Mouse (Mus musculus): Measurements from ENCODE around the gene Casp3. TPM values are rescaled to one million over a fixed set of nuclear protein-coding genes. Genes with fewer than 3 reads are reported as not detected.

Gene Casp3
- polyA plus RNA-seq, 1 experiment from 2014 or later, result 208 TPM

- no peak for ATAC-seq
- Histone ChIP-seq H3K27me3 (no peaks in the 10 kb centered on the region), H3K9ac (no peak overlapping the region), H3K36me3 (ENCODE audit: poor library complexity, severe bottlenecking) (peaks cover 4% of the 10 kb centered on the region; the same call in 1 of the 2 replicates), H3K4me2 (no peak overlapping the region), H3K4me1 (no peaks in the 10 kb centered on the region), H3K4me3 (no peak overlapping the region), H3K9me3 (replicated peaks) (no peaks in the 10 kb centered on the region), H3K27ac (no peak overlapping the region)
- 85% methylated on average over 8 of the region's 8 CpGs for WGBS
Measured at GRCm38 (mm10) chr8:46593067-46593466, 24.0 kb upstream of the Casp3 start.

DNA sequence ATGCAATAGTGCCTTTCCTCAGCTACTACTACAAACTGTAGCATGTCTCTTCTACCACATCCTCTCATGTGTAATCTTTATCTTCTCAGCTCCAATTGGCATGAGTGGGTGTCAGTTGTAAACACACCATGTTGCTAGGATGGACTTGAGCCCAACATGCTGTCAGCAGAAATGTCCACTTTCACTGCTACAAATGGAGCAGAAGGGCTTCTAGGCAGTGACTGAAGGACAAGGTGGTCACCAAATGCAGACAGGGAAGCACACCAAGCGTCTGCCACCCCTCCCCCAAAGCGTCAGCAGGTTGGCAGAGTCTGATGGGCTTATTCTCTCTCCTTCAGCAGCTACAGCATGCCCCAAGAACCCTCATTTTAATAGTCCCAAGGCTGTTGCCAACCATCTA lies 23.3 kb upstream of the Casp3 start:
- H3K36me3 ChIP-seq (ENCODE audit: poor library complexity, severe bottlenecking), result peaks cover 4% of the 10 kb centered on the region; the same call in 1 of the 2 replicates
- WGBS, result 74% methylated on average over 2 of the region's 2 CpGs
- no peaks in the 10 kb centered on the region for H3K4me1 ChIP-seq
- H3K27ac ChIP-seq, result no peak overlapping the region
- no peak overlapping the region for H3K9ac ChIP-seq
- H3K27me3 ChIP-seq, result no peaks in the 10 kb centered on the region
- no peak overlapping the region for H3K4me2 ChIP-seq
- ATAC-seq, result no peak
- no peak overlapping the region for H3K4me3 ChIP-seq
- H3K9me3 ChIP-seq (replicated peaks), result no peaks in the 10 kb centered on the region

GRCm38 (mm10) chr8:46595593-46595992 lies 21.5 kb upstream of the Casp3 start:
- 91% methylated on average over 2 of the region's 2 CpGs for WGBS
- no peaks in the 10 kb centered on the region for H3K27me3 ChIP-seq
- no peak overlapping the region for H3K9ac ChIP-seq
- no peak overlapping the region for H3K4me2 ChIP-seq
- H3K4me3 ChIP-seq, result no peak overlapping the region
- ATAC-seq, result no peak
- no peaks in the 10 kb centered on the region for H3K4me1 ChIP-seq
- H3K9me3 ChIP-seq (replicated peaks), result no peaks in the 10 kb centered on the region
- H3K36me3 ChIP-seq (ENCODE audit: poor library complexity, severe bottlenecking), result peaks cover 4% of the 10 kb centered on the region; the same call in 1 of the 2 replicates
- H3K27ac ChIP-seq, result no peak overlapping the region

DNA sequence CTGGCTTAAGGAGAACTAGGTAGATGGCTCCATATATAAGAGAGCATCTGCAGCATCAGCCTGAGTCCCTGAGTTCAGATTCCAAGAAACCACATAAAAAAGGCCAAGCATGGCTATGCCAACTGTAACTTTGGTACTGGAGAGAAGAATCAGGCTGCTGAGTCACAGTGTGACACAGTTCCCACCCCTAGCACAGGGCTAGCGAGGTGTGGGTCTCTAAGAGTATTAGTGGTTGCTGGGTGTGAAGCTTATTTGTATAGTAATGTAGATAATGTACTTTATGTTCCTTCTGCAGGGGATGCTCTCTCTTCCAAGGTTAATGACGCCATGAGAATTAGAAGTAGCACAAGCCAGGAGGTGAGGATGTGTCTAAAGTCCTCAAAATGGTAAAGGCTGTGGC lies 20.6 kb upstream of the Casp3 start:
- H3K9ac ChIP-seq, result no peak overlapping the region
- H3K4me3 ChIP-seq, result no peak overlapping the region
- 86% methylated on average over 2 of the region's 2 CpGs for WGBS

GRCm38 (mm10) chr8:46597411-46597810 lies 19.7 kb upstream of the Casp3 start:
- H3K27me3 ChIP-seq, result no peaks in the 10 kb centered on the region
- H3K4me2 ChIP-seq, result no peak overlapping the region
- H3K4me1 ChIP-seq, result no peaks in the 10 kb centered on the region
- peaks cover 4% of the 10 kb centered on the region; the same call in 1 of the 2 replicates for H3K36me3 ChIP-seq (ENCODE audit: poor library complexity, severe bottlenecking)
- no peak overlapping the region for H3K4me3 ChIP-seq
- H3K9ac ChIP-seq, result no peak overlapping the region
- no peak for ATAC-seq
- 88% methylated on average over 2 of the region's 2 CpGs for WGBS
- no peak overlapping the region for H3K27ac ChIP-seq
- H3K9me3 ChIP-seq (replicated peaks), result no peaks in the 10 kb centered on the region

More for the DNA sequence above, 20.6 kb upstream of the Casp3 start:
- H3K27ac ChIP-seq, result no peak overlapping the region
- H3K4me1 ChIP-seq, result no peaks in the 10 kb centered on the region
- no peaks in the 10 kb centered on the region for H3K9me3 ChIP-seq (replicated peaks)
- H3K36me3 ChIP-seq (ENCODE audit: poor library complexity, severe bottlenecking), result peaks cover 4% of the 10 kb centered on the region; the same call in 1 of the 2 replicates
- ATAC-seq, result no peak
- H3K27me3 ChIP-seq, result no peaks in the 10 kb centered on the region
- H3K4me2 ChIP-seq, result no peak overlapping the region

GRCm38 (mm10) chr8:46598114-46598513 lies 19.0 kb upstream of the Casp3 start:
- H3K4me1 ChIP-seq, result no peaks in the 10 kb centered on the region
- no peak for ATAC-seq
- H3K9me3 ChIP-seq (replicated peaks), result no peaks in the 10 kb centered on the region
- no peak overlapping the region for H3K9ac ChIP-seq
- no peaks in the 10 kb centered on the region for H3K27me3 ChIP-seq
- no peak overlapping the region for H3K27ac ChIP-seq
- no peak overlapping the region for H3K4me2 ChIP-seq
- peaks cover 4% of the 10 kb centered on the region; the same call in 1 of the 2 replicates for H3K36me3 ChIP-seq (ENCODE audit: poor library complexity, severe bottlenecking)
- WGBS, result 97% methylated on average over 2 of the region's 2 CpGs
- no peak overlapping the region for H3K4me3 ChIP-seq

DNA sequence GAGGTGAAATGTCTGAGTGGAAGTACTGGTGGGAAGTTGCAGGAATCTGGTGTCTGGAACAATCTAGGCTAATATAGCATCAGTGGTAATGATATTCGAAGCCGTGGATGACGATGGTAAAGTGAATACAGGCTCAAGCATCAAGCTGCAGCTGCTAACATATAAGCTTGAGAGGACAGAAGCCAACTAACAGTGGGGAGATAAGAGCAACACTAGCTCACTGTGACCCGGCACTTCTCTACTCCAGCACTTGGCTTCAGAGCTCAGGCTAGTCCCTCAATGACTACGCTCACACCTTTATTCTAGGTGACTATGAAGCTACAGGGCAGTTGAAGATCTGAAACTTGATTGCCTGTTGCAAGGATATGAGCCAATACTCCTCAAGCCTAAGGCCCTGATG lies 18.3 kb upstream of the Casp3 start:
- Histone ChIP-seq H3K4me2 (no peak overlapping the region), H3K9me3 (replicated peaks) (no peaks in the 10 kb centered on the region), H3K27me3 (no peaks in the 10 kb centered on the region), H3K4me3 (no peak overlapping the region), H3K27ac (no peak overlapping the region), H3K4me1 (no peaks in the 10 kb centered on the region), H3K36me3 (ENCODE audit: poor library complexity, severe bottlenecking) (peaks cover 4% of the 10 kb centered on the region; the same call in 1 of the 2 replicates), H3K9ac (no peak overlapping the region)
- no peak for ATAC-seq
- WGBS, result 95% methylated on average over 5 of the region's 5 CpGs

DNA sequence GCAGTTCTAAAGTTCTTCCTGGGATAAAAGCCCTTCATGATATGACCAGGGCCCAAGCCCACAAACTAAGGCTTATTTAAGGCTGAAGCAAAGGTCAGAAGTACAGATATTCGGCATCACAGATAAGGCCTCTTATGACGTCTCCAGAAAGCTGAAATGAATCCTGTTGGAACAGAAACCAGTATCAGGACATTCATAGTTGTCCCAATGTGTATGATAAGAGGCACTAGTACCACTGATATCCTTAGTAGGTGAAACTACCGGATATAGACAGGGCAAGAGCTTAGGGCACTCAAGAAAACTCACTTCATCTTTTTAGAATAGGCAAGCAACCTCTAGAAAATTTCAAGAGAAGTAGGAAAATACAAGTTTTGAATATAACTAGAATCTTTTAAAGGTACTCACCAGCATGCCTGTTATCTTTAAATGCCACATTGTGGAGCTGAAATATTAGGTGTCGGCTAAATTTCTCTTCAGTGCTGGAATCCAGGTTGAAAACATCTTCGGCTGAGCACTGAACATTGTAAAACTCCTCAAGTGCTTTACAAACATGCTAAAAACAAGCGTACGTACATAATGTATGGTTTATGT lies 17.7 kb upstream of the Casp3 start:
- no peaks in the 10 kb centered on the region for H3K9me3 ChIP-seq (replicated peaks)
- no peak overlapping the region for H3K9ac ChIP-seq
- no peak overlapping the region for H3K27ac ChIP-seq
- 96% methylated on average over 7 of the region's 7 CpGs for WGBS
- H3K4me2 ChIP-seq, result no peak overlapping the region
- H3K36me3 ChIP-seq (ENCODE audit: poor library complexity, severe bottlenecking), result peaks cover 4% of the 10 kb centered on the region; the same call in 1 of the 2 replicates
- no peaks in the 10 kb centered on the region for H3K4me1 ChIP-seq
- no peaks in the 10 kb centered on the region for H3K27me3 ChIP-seq
- no peak for ATAC-seq
- no peak overlapping the region for H3K4me3 ChIP-seq

DNA sequence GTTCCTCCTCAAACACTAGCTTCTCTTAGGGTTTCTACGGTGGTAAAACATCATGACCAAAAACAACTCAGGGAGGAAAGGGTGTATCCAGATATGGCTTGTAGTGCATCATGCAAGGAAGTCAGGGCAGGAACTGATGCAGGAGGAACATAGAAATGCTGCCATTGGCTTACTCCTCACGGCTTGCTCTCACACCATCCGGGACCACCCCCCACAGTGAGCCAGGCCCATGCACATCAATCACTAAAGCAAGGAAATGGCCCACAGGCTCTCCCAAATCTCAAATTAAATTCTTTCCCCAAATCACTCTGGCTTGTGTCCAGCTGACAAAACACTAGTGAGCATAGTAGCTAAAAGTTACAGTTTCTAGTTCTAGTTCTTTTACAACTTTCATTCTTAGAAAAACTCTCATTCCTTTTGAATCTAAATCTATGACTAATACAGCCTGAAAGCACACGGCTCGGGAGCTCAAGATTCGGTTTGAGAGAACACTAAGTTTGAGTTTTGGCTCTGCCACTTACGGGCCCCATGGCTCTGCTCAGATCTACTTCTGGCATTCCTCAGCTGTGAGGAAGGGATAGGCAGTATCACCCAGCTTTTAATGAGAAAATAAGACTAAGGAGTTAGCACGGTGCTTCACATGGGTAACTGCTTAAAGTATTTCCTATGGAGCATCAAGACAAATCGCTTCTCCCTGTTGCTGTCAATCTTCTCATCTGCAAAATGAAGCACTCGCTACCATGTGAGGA lies 16.0 kb upstream of the Casp3 start:
- Histone ChIP-seq H3K36me3 (ENCODE audit: poor library complexity, severe bottlenecking) (peaks cover 9% of the 10 kb centered on the region; the same call in 1 of the 2 replicates), H3K4me3 (no peak overlapping the region), H3K4me1 (no peaks in the 10 kb centered on the region), H3K4me2 (no peak overlapping the region), H3K27ac (no peak overlapping the region), H3K9me3 (replicated peaks) (no peaks in the 10 kb centered on the region), H3K27me3 (no peaks in the 10 kb centered on the region), H3K9ac (no peak overlapping the region)
- WGBS, result 76% methylated on average over 10 of the region's 10 CpGs
- ATAC-seq, result no peak

- Histone ChIP-seq H3K9ac (no peak overlapping the region), H3K36me3 (ENCODE audit: poor library complexity, severe bottlenecking) (0 out of 2 replicates have a peak, but pooled peaks cover 7% of the 10 kb centered on the region), H3K9me3 (replicated peaks) (no peaks in the 10 kb centered on the region), H3K27ac (no peak overlapping the region), H3K4me2 (no peak overlapping the region), H3K4me1 (no peaks in the 10 kb centered on the region), H3K27me3 (no peaks in the 10 kb centered on the region), H3K4me3 (no peak overlapping the region)
- no peak for ATAC-seq
- WGBS, result 87% methylated on average over 5 of the region's 5 CpGs
Measured at GRCm38 (mm10) chr8:46603587-46603986, 13.5 kb upstream of the Casp3 start.

DNA sequence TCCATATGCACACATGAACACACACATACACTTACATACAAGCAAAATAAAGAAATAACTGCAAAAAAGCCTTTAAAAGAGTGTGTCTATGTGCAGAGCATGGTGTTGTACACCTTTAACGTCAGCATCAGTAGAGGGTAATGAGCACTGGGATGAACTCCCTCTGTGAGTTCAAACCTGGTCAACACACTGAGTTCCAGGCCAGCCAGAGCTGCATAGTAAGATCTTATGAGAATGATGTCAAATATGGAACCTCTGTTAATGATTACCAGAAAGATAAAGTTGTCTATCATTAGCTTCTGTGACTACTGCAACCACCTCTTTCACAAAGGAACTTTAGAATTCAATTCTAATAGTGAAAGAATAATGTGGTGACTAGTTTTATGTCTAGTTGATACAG lies 10.2 kb upstream of the Casp3 start:
- ATAC-seq, result no peak
- Histone ChIP-seq H3K4me3 (no peak overlapping the region), H3K4me2 (no peak overlapping the region), H3K27ac (no peak overlapping the region), H3K36me3 (ENCODE audit: poor library complexity, severe bottlenecking) (0 out of 2 replicates have a peak, but pooled peaks cover 7% of the 10 kb centered on the region), H3K27me3 (no peaks in the 10 kb centered on the region), H3K4me1 (no peaks in the 10 kb centered on the region), H3K9me3 (replicated peaks) (no peaks in the 10 kb centered on the region), H3K9ac (no peak overlapping the region)
- 91% methylated on average over 1 of the region's 1 CpGs for WGBS

DNA sequence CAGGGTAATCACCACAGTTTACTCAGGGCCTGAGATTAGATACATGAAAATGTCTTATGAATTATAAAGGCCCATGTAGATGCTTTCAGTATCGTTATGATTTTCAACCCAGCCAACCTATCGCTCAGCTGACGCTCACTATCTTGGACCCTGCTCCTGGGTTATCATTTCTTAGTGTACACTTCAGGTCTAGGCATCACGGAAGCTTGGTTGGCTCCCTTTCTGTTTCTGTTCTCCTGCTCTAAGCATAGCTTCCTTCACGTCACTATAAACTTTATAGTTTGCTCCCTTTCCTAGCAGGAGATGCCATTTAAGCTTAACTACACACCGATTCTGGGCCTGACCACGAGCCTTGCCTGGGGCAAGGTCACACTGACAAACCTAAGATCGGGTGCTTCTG lies 5.5 kb upstream of the Casp3 start:
- Histone ChIP-seq H3K4me1 (peaks cover 11% of the 10 kb centered on the region; the same call in 1 of the 2 replicates), H3K27me3 (no peaks in the 10 kb centered on the region), H3K9ac (no peak overlapping the region), H3K36me3 (ENCODE audit: poor library complexity, severe bottlenecking) (0 out of 2 replicates have a peak, but pooled peaks cover 2% of the 10 kb centered on the region), H3K4me2 (no peak overlapping the region), H3K27ac (no peak overlapping the region), H3K9me3 (replicated peaks) (no peaks in the 10 kb centered on the region), H3K4me3 (no peak overlapping the region)
- no peak for ATAC-seq
- WGBS, result 93% methylated on average over 8 of the region's 8 CpGs
